Mouse (Mus musculus): ENCODE measurements around the gene Msantd1.

The Msantd1 gene

GRCm38 (mm10) chr5:34924519-34924918 is 16.7 kb downstream of the Msantd1 start:
- DNase-seq (ENCODE audit: extremely low spot score, low read depth, low spot score), result no peak

- no peak for DNase-seq (ENCODE audit: extremely low spot score, low read depth, low spot score)
Measured at GRCm38 (mm10) chr5:34927648-34928047, 19.8 kb downstream of the Msantd1 start.

- no peak for DNase-seq (ENCODE audit: extremely low spot score, low read depth, low spot score)
Measured at GRCm38 (mm10) chr5:34930151-34930975, 22.6 kb downstream of the Msantd1 start.

GRCm38 (mm10) chr5:34931091-34931490 is 23.3 kb downstream of the Msantd1 start:
- no peak for DNase-seq (ENCODE audit: extremely low spot score, low read depth, low spot score)

- DNase-seq (ENCODE audit: extremely low spot score, low read depth, low spot score), result no peak
Measured at GRCm38 (mm10) chr5:34931516-34932457, 24.0 kb downstream of the Msantd1 start.

GRCm38 (mm10) chr5:34932458-34932806 is 24.6 kb downstream of the Msantd1 start:
- DNase-seq (ENCODE audit: extremely low spot score, low read depth, low spot score), result no peak

GRCm38 (mm10) chr5:34933461-34933860 is 25.6 kb downstream of the Msantd1 start:
- DNase-seq (ENCODE audit: extremely low spot score, low read depth, low spot score), result no peak

GRCm38 (mm10) chr5:34941710-34942470 is 34.1 kb downstream of the Msantd1 start:
- no peak for DNase-seq (ENCODE audit: extremely low spot score, low read depth, low spot score)

GRCm38 (mm10) chr5:34943428-34943827 is 35.6 kb downstream of the Msantd1 start:
- no peak for DNase-seq (ENCODE audit: extremely low spot score, low read depth, low spot score)

- DNase-seq (ENCODE audit: extremely low spot score, low read depth, low spot score), result no peak
Measured at GRCm38 (mm10) chr5:34948861-34949760, 41.3 kb downstream of the Msantd1 start, which contains the start of gene Rgs12. TSS of gene Rgs12 (plus strand) at chr5:34949445.

GRCm38 (mm10) chr5:34949769-34950211 is 42.0 kb downstream of the Msantd1 start:
- no peak for DNase-seq (ENCODE audit: extremely low spot score, low read depth, low spot score)

- no peak for DNase-seq (ENCODE audit: extremely low spot score, low read depth, low spot score)
Measured at GRCm38 (mm10) chr5:34950486-34951160, 42.8 kb downstream of the Msantd1 start.

- no peak for DNase-seq (ENCODE audit: extremely low spot score, low read depth, low spot score)
Measured at GRCm38 (mm10) chr5:34951161-34951834, 43.5 kb downstream of the Msantd1 start.

GRCm38 (mm10) chr5:34954508-34954907 is 46.7 kb downstream of the Msantd1 start:
- no peak for DNase-seq (ENCODE audit: extremely low spot score, low read depth, low spot score)

GRCm38 (mm10) chr5:34955630-34956029 is 47.8 kb downstream of the Msantd1 start:
- no peak for DNase-seq (ENCODE audit: extremely low spot score, low read depth, low spot score)

GRCm38 (mm10) chr5:34956151-34956550 is 48.3 kb downstream of the Msantd1 start:
- no peak for DNase-seq (ENCODE audit: extremely low spot score, low read depth, low spot score)

GRCm38 (mm10) chr5:34957015-34957414 is 49.2 kb downstream of the Msantd1 start:
- DNase-seq (ENCODE audit: extremely low spot score, low read depth, low spot score), result no peak

GRCm38 (mm10) chr5:34960021-34960420 is 52.2 kb downstream of the Msantd1 start:
- no peak for DNase-seq (ENCODE audit: extremely low spot score, low read depth, low spot score)

GRCm38 (mm10) chr5:34965531-34965930 is 57.7 kb downstream of the Msantd1 start:
- no peak for DNase-seq (ENCODE audit: extremely low spot score, low read depth, low spot score)
